Mouse (Mus musculus): ENCODE measurements at regions not wholly inside any gene's neighbourhood (a gene's known extent, or its start where the extent isn't known, plus 50 kb on each side); places are given as distances from the start of the nearest gene placed in this dataset.

GRCm38 (mm10) chr2:19796790-19797189, 112.8 kb upstream of the Etl4 start:
- DNase-seq: no peak
- intact Hi-C loops (cut with DNase I; ENCODE audit: low total_unique reads): no loop called here
